Mouse (Mus musculus): ENCODE measurements around the gene Fez2.

DNA sequence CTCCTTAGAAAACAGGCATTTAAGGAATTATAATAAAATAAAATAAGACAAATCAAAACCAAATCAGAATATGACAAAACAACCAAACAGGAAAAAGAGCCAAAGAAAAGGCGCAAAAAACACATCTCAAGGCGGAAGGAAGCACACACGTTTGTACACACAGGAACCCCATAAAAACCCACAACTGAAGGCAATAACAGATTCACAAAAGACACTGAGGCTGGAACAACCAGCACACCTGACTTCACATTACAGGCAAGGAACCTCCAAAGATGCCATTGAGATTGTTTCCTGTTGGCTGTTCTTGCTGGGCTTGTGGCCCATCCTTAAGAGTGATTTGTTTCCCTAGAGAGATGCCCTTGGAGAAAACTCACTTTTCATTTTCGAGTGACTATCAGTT, 11.1 kb upstream of the Fez2 start:
- TF ChIP-seq EP300 (IDR thresholded peaks at IDR 0.05; ENCODE audit: low read depth) (no peak), CTCF (IDR thresholded peaks at IDR 0.05; ENCODE audit: low read depth) (no peak)

Data from liver, postnatal 0 days (tissue).